Mouse (Mus musculus) Patski (cell line): ENCODE results near the gene Gtf2f1. TPM values are rescaled to one million over a fixed set of nuclear protein-coding genes. Genes with fewer than 3 reads are reported as not detected.

Experiments
- ATAC-seq: fragments of 100-300 bp; one replicate; pipeline ENCODE4 v1.8.0; 2021
- CTCF ChIA-PET: fragments of 350-600 bp; sonication (Branson Sonifier 250); formaldehyde crosslinking; loops from one replicate; lab custom pipeline; 2022; ENCODE audit warnings: inconsistent platforms; lab: Charles Lee
- POLR2A ChIA-PET: fragments of 350-600 bp; sonication (Branson Sonifier 250); formaldehyde crosslinking; loops from one replicate; lab custom pipeline; 2022; ENCODE audit warnings: antibody characterized with exemption, inconsistent platforms; lab: Charles Lee
- DNase-seq: peaks from one replicate; pipeline ENCODE4 v3.0.0-alpha.2; 2011; ENCODE audit warnings: low read depth, low spot score
- H3K27me3 ChIP-seq: fragments of 371-371 bp; one replicate; pipeline ENCODE4 v1.5.1; 2021
- CTCF ChIP-seq: fragments of 100-300 bp; IDR thresholded peaks from one replicate; pipeline ENCODE4 v1.5.1; 2021
- in situ Hi-C: fragments of 300-500 bp; cut with MboI; formaldehyde crosslinking; loops from 3 replicates; pipeline ENCODE4 v1.11.1; 2018; ENCODE audit warnings: low pct_unique_long_range_greater_than_20kb, mixed read lengths
- polyA plus RNA-seq: library from polyadenylated mRNA; unstranded; gene quantifications from one replicate; pipeline ENCODE4 v1.2.3, GENCODE M21; 2021

The Gtf2f1 gene
- polyA plus RNA-seq, 1 experiment from 2014 or later: 104 TPM

GRCm38 (mm10) chr17:56975391-56975790 lies 35.7 kb downstream of the Gtf2f1 start:
- ChIA-PET POLR2A (no interaction called here), CTCF (interaction anchor here (1.0 to 1.1 kb wide), 2 partner anchors 12 to 14 kb away, joined by 3 read pairs; no protein-coding TSS in a partner anchor)
- ATAC-seq: no peak
- no peak for DNase-seq
- in situ Hi-C loops: no loop called here
- no peak for TF ChIP-seq CTCF
- H3K27me3 ChIP-seq: peaks cover 12% of the 10 kb centered on the region

DNA sequence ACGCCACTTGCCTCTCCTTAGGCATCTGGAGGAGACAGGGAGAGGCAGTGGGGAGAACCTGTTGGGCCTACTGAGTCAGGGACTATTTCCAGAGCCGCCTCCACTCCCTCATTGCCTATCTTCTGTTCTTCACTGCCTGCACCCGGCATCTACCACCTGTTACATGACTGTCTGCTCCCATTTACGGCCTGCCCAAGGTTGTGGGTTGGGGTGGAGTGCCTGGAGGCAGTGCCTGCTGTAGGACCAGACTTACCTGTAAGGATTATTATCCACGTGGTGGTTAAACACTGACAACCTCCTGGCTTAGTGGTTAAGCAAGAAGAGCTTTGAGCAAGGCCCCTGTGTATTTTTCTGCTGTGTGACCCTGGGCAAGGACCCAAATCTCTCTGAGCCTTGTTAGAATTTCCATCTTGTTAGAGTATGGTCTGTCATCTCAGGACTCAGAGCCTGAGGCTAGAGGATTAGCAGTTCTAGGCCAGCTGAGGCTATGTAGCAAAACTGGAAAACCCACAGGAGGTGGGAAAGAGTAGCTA lies 36.3 kb downstream of the Gtf2f1 start:
- H3K27me3 ChIP-seq: peaks cover 18% of the 10 kb centered on the region
- in situ Hi-C loops: no loop called here
- no peak for TF ChIP-seq CTCF
- no peak for DNase-seq
- no peak for ATAC-seq
- CTCF ChIA-PET: interaction anchor here (1.0 to 1.1 kb wide), 2 partner anchors 12 to 15 kb away, joined by 3 read pairs; no protein-coding TSS in a partner anchor
- POLR2A ChIA-PET: no interaction called here

DNA sequence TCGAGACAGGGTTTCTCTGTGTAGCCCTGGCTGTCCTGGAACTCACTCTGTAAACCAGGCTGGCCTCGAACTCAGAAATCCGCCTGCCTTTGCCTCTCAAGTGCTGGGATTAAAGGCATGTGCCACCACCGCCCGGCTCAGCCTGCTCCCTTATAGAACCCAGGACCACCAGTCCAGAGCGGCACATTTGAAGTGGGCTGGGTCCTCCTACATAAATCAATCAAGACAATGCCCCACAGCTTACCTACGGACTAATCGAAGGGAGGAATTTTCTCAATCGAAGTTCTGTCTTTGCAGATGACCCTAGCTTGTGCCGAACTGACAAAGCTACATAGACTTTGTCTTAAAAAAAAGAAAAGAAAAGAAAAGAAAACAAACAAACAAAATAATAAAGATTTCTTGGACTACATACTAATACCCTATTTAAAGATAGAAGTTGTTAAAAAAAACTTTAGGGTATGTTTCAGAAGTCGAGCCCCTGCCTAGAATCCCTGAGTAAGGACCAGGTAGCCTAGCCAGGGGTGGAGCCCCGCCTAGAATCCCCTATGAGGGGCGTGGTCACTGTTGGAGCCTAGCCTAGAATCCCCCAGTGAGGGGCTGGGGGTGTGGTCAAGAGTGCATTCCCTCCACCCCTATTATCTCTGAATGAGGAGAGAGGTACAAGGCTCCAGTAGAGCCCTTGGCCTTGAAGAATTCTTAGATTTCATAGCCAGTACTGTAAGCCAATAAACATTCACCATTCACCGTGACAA lies 37.0 kb downstream of the Gtf2f1 start:
- CTCF ChIA-PET: no interaction called here
- in situ Hi-C loops: no loop called here
- POLR2A ChIA-PET: no interaction called here
- no peak for TF ChIP-seq CTCF
- DNase-seq: no peak
- no peak for ATAC-seq
- peaks cover 24% of the 10 kb centered on the region for H3K27me3 ChIP-seq

DNA sequence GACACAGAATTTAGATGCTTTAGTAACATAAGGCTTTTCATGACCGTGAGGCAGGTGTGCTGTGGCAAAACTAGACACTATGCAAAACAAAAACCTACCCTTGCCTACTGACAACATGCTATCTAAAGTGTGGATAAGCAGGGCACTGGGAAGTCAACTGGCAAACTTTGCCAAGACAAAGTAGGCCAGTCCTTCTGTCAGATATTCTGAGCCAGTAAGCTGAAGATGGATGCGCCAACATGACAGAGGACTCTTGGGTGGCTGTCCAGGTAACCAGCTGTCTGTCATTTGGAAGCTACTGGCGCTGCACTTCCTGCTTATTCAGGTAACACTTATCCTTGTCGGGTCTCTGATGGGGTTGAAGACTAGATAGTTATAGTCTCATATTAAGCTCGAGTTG lies 41.0 kb downstream of the Gtf2f1 start:
- ATAC-seq (no peak), DNase-seq (no peak)
- CTCF ChIA-PET: no interaction called here
- in situ Hi-C loops: no loop called here
- peaks cover 52% of the 10 kb centered on the region for H3K27me3 ChIP-seq
- POLR2A ChIA-PET: no interaction called here
- TF ChIP-seq CTCF: no peak

GRCm38 (mm10) chr17:56969321-56969720 lies 41.8 kb downstream of the Gtf2f1 start:
- no peak for DNase-seq
- no peak for TF ChIP-seq CTCF
- in situ Hi-C loops: loop anchor here (5.0 kb wide), 1 partner anchor 42 kb away; no protein-coding TSS in a partner anchor
- ChIA-PET POLR2A (no interaction called here), CTCF (no interaction called here)
- ATAC-seq: no peak
- peaks cover 60% of the 10 kb centered on the region for H3K27me3 ChIP-seq

GRCm38 (mm10) chr17:56963646-56964045 lies 47.4 kb downstream of the Gtf2f1 start:
- ChIA-PET POLR2A (interaction anchor here (0.6 kb wide), 1 partner anchor 378 kb away, joined by 3 read pairs; no protein-coding TSS in a partner anchor), CTCF (no interaction called here)
- H3K27me3 ChIP-seq: peaks cover 40% of the 10 kb centered on the region
- in situ Hi-C loops: no loop called here
- ATAC-seq: no peak
- no peak for TF ChIP-seq CTCF
- DNase-seq: no peak

DNA sequence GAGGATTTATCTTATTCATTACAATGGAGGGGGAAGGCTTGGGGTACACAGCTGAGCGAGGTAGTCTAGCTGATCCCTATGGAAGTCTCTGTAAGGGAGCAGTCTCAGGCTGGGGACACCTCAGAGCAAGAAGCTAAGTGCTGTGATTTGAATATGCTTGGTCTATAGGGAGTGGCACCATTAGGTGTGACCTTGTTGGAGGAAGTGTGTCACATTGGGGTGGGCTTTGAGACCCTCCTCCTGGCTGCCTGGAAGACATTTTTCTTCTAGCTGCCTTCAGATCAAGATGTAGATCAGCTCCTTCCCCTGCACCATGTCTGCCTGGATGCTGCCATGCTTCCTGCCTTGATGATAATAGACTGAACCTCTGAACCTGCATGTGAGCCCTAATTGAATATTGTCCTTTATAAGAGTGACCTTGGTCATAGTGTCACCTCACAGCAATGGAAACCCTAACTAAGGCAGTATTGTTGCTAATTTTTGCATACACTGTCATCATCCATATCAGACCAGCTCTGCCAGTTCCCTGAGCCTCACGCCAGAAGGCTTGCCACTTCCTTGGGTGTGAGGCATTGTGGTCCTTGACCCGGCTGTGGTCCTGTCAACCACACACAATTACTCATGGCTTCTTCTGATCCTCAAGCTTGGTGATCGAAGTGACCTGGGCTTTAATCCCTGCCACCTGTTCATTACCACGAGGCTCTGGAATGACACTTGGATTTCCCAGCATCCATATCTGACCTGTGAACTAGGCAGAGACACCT lies 48.3 kb downstream of the Gtf2f1 start:
- POLR2A ChIA-PET: interaction anchor here (0.6 kb wide), 1 partner anchor 379 kb away, joined by 3 read pairs; no protein-coding TSS in a partner anchor
- CTCF ChIA-PET: no interaction called here
- TF ChIP-seq CTCF: no peak

DNA sequence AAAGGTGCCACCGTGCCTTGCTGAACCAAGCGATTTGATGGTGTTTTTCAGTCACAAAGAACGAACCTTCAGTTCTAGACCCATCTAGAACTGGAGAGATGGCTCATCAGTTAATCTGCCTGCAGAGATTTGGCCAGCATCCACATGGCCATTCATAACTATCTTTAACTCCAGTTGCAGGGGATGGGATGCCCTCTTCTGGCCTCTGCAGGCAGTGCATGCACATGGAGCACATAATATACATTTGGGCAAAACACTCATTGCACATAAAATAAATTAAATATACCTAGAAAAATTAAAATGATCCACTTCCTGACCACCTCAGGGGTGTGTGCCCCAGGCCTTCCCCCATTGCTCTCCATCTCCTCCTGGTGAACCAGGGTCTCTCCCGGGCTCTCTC lies 49.2 kb downstream of the Gtf2f1 start:
- ChIA-PET CTCF (no interaction called here), POLR2A (no interaction called here)
- DNase-seq (no peak), ATAC-seq (no peak)
- in situ Hi-C loops: no loop called here
- TF ChIP-seq CTCF: peak; percentile 39
- peaks cover 23% of the 10 kb centered on the region for H3K27me3 ChIP-seq

More for the DNA sequence above, 48.3 kb downstream of the Gtf2f1 start:
- DNase-seq: no peak
- no peak for ATAC-seq
- in situ Hi-C loops: no loop called here
- H3K27me3 ChIP-seq: peaks cover 32% of the 10 kb centered on the region

- ChIA-PET CTCF (no interaction called here), POLR2A (no interaction called here)
- TF ChIP-seq CTCF: no peak
- H3K27me3 ChIP-seq: peaks cover 9% of the 10 kb centered on the region
- DNase-seq (no peak), ATAC-seq (no peak)
- in situ Hi-C loops: no loop called here
Observed at GRCm38 (mm10) chr17:56958667-56959066, 52.4 kb downstream of the Gtf2f1 start.

DNA sequence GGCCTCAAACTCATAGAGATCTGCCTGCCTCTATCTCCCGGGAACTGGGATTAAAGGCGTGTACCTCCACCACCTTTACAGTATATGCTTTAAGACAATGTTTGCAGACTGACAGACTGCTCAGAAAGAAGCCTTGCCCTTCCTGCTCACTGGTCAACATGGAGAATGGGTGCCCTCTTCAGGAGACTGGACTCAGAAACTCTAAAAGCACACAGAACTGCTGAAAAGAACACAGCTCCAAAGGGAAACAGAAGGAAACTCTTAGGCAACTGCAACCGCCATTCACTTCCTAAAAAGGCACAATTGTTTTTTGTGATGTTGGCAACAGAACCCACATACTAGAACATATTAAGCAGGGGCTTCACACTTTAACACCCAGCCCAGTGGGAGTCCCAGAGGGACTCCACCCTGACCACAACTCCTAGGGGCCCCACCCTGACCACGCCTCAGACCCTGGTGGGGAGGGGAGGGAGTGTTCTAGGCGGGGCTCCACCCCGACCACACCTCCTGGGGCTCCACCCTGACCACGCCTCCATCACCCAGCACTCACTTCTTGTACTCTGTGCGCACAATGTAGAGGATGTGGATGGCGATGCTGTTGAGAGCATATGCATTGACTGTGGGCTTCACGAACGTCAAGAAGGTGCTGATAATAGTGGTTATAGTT lies 53.2 kb downstream of the Gtf2f1 start:
- POLR2A ChIA-PET: no interaction called here
- in situ Hi-C loops: no loop called here
- DNase-seq (no peak), ATAC-seq (no peak)
- no peak for TF ChIP-seq CTCF
- CTCF ChIA-PET: no interaction called here
- peaks cover 13% of the 10 kb centered on the region for H3K27me3 ChIP-seq
